Mouse (Mus musculus) erythroblast, embryonic 14.5 days (primary cell): ENCODE data around the gene Ccr9. TPM values are rescaled to one million over a fixed set of nuclear protein-coding genes. Genes with fewer than 3 reads are reported as not detected.
"Not testable (repeated sequence)": the region's sequence is repeated elsewhere in the genome, so short reads cannot be mapped to it uniquely, and the experiment has no call there.

Source experiments
- H3K27me3 ChIP-seq: 2 replicates; pipeline ENCODE4 v1.6.1; 2012; ENCODE audit warnings: inconsistent platforms; ENCODE audit not compliant: control insufficient read depth
- H3K36me3 ChIP-seq: 2 replicates; pipeline ENCODE4 v1.6.1; 2012; ENCODE audit warnings: mild to moderate bottlenecking, inconsistent platforms; ENCODE audit not compliant: control insufficient read depth
- H3K4me1 ChIP-seq: 2 replicates; pipeline ENCODE4 v1.6.1; 2012; ENCODE audit warnings: inconsistent platforms; ENCODE audit not compliant: control insufficient read depth
- H3K4me3 ChIP-seq: replicated peaks from 2 replicates; pipeline ENCODE3; 2012; ENCODE audit warnings: moderate library complexity, mild to moderate bottlenecking, inconsistent platforms
- H3K9me3 ChIP-seq: 2 replicates; pipeline ENCODE4 v1.6.1; 2012; ENCODE audit warnings: low read length, inconsistent platforms, mixed read lengths; ENCODE audit not compliant: control insufficient read depth
- GATA1 ChIP-seq: IDR thresholded peaks from 2 replicates; pipeline ENCODE4 v1.6.1; 2012; ENCODE audit warnings: low read length, inconsistent platforms, mixed read lengths
- TAL1 ChIP-seq: IDR thresholded peaks from 3 replicates; pipeline ENCODE4 v1.6.1; 2012; ENCODE audit warnings: low read length, inconsistent platforms, mixed read lengths
- polyA plus RNA-seq: library from polyadenylated mRNA; stranded (reverse); fragments of >175 nt; gene quantifications from 2 replicates; pipeline ENCODE4 v1.2.3, GENCODE M21; 2012

The Ccr9 gene
- polyA plus RNA-seq, 1 experiment, result not detected

- Histone ChIP-seq H3K9me3 (no peaks in the 10 kb centered on the region), H3K4me3 (no peak overlapping the region), H3K27me3 (no peaks in the 10 kb centered on the region), H3K36me3 (no peaks in the 10 kb centered on the region), H3K4me1 (no peaks in the 10 kb centered on the region)
- no peak for TF ChIP-seq TAL1
- TF ChIP-seq GATA1, result no peak
These were observed 88.8 kb downstream of the Ccr9 start for GRCm38 (mm10) chr9:123766996-123767395.

DNA sequence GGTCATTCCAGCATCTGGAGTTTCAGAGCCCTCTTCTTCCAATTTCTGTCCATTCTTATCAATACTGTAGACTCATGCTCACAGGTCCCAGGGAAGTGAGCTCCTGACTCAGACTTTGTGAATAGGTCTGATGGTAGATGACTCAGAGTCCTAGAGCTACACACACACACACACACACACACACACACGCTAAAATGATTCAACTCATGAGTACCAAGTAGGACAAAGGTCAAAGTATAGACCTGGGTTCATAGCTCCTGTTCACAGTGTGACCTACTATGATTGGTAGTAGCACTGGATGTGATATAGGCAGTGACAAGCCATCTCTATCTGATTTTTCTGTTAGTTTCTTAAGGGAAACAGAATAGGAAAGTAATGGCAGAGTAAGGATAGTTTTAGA, 90.2 kb downstream of the Ccr9 start:
- TF ChIP-seq GATA1 (no peak), TAL1 (no peak)

DNA sequence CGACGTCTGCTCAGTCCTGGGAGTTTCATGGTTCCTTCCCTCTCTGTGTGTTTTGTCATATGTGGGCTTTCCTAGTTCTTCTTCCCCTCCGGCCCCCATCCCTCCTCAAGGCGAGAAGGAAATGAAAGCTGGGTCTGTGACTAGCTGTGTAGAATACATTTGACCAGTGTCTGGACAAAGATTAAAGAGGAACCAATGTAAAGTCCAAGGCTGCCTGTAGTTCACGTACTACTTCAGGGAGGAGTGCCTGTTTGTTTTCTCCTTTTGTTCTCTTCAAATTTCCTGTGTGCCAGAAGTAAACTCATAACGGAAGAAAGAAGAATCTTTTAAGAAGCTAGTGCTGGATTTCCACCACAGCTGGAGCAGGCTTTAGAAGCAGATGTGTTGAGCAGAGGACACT, 91.3 kb downstream of the Ccr9 start:
- TF ChIP-seq TAL1 (no peak), GATA1 (no peak)
- H3K27me3 ChIP-seq, result no peaks in the 10 kb centered on the region
- no peaks in the 10 kb centered on the region for H3K36me3 ChIP-seq
- H3K4me1 ChIP-seq, result no peaks in the 10 kb centered on the region
- H3K4me3 ChIP-seq, result no peak overlapping the region
- H3K9me3 ChIP-seq, result no peaks in the 10 kb centered on the region

More for the DNA sequence above, 90.2 kb downstream of the Ccr9 start:
- no peak overlapping the region for H3K4me3 ChIP-seq
- no peaks in the 10 kb centered on the region for H3K4me1 ChIP-seq
- H3K36me3 ChIP-seq, result no peaks in the 10 kb centered on the region
- H3K27me3 ChIP-seq, result no peaks in the 10 kb centered on the region
- H3K9me3 ChIP-seq, result no peaks in the 10 kb centered on the region

DNA sequence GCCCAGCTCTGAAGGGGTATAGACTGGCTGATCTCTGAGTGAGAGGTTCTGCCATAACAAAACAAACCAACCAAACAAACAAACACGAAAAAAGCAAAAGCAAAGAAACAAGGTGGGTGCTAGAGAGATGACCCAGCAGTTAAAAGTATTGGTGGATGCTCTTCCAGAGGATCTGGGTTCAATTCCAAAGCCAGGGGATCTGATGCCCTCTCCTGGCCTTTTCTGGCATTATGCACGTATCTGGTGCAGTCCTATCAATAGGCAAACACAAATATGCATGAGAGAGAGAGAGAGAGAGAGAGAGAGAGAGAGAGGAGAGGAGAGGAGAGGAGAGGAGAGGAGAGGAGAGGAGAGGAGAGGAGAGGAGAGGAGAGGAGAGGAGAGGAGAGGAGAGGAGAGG, 95.1 kb downstream of the Ccr9 start:
- not testable (repeated sequence) for H3K4me3 ChIP-seq, H3K9me3 ChIP-seq, H3K36me3 ChIP-seq, H3K27me3 ChIP-seq, H3K4me1 ChIP-seq

DNA sequence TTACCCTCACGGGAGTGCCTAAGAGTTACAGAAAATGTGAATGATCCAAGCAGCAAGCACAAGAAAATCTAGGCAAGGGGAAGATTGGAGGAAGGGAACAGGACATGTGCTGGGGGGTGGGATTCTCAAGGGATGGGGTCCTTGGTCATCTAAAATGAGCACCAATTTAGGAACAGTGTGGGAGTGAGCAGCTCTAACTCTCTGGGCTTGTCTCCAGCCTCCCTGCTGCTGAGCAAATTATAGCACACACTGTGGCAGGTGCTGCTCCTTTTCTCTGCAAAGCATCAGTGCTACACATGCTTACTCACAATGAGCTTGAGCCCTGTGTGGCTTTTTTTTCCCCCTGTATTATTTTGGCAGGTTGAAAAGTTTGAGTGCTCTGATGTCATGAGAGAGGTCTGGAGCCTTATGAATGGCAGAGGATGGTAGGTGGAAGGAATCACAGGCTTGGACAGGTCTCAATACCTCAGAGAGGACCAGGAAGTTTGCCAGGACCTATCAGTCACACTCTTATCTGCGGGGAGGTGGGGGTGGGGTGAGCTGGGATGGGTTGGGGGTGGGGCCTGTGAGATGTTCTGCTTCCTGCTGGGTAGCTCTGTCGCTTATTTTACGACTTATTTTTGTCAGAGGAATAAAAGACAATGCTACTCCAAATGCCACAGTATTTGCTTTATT, 110.8 kb downstream of the Ccr9 start:
- Histone ChIP-seq H3K4me3 (no peak overlapping the region), H3K9me3 (peaks cover 5% of the 10 kb centered on the region), H3K27me3 (no peaks in the 10 kb centered on the region), H3K4me1 (no peaks in the 10 kb centered on the region), H3K36me3 (peaks cover 49% of the 10 kb centered on the region)
- TF ChIP-seq GATA1 (no peak), TAL1 (no peak)

DNA sequence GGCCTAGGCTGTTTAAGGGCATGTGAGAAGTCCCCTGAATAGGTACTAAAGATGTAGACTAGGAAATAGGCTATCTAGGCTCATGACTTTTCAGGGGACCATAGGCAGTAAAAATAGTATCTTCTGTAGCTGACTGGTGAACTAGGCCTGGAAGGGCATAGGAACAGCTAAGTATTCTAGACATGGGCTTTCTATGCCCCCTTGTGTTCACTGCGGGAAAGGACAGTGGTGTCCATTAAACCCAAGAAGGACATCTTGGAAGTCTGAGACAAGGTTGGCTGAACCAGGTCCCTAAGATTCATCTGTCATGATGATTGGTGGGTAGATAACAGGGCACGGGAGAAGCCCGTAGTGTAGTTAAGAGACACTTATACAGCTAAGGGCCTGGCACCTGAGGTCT, 117.9 kb downstream of the Ccr9 start:
- H3K9me3 ChIP-seq, result no peaks in the 10 kb centered on the region
- TF ChIP-seq GATA1 (no peak), TAL1 (no peak)
- no peaks in the 10 kb centered on the region for H3K4me1 ChIP-seq
- peaks cover 79% of the 10 kb centered on the region for H3K36me3 ChIP-seq
- no peaks in the 10 kb centered on the region for H3K27me3 ChIP-seq
- H3K4me3 ChIP-seq, result no peak overlapping the region

GRCm38 (mm10) chr9:123801527-123801926, 123.3 kb downstream of the Ccr9 start:
- H3K27me3 ChIP-seq, result no peaks in the 10 kb centered on the region
- H3K4me3 ChIP-seq, result no peak overlapping the region
- H3K4me1 ChIP-seq, result no peaks in the 10 kb centered on the region
- no peaks in the 10 kb centered on the region for H3K9me3 ChIP-seq
- peaks cover 56% of the 10 kb centered on the region for H3K36me3 ChIP-seq
- TF ChIP-seq GATA1 (no peak), TAL1 (no peak)

DNA sequence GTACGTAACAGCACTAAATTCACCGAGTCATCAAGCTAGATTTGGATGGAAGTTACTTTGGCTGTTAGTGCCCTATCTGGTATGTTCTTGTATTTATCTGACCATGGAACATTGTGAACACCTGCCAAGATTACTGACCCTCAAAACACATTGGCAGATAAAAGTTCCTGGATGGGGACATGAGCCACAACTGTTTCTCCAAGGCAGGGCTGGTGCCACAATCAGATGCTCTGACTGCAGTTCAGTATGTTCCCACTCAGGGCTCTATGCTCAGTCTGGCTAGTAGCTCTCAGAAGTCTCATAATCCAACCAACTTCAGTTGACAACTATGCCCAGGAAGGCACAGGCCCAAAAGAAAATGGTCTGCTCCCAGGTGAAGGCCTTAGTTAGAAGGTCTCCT, 124.2 kb downstream of the Ccr9 start:
- Histone ChIP-seq H3K27me3 (no peaks in the 10 kb centered on the region), H3K4me3 (no peak overlapping the region), H3K36me3 (peaks cover 47% of the 10 kb centered on the region), H3K4me1 (no peaks in the 10 kb centered on the region), H3K9me3 (no peaks in the 10 kb centered on the region)
- no peak for TF ChIP-seq GATA1
- TF ChIP-seq TAL1, result no peak

- TF ChIP-seq TAL1 (no peak), GATA1 (no peak)
- Histone ChIP-seq H3K36me3 (peaks cover 45% of the 10 kb centered on the region), H3K4me1 (no peaks in the 10 kb centered on the region), H3K27me3 (no peaks in the 10 kb centered on the region), H3K4me3 (no peak overlapping the region), H3K9me3 (no peaks in the 10 kb centered on the region)
These were observed 124.7 kb downstream of the Ccr9 start for GRCm38 (mm10) chr9:123802896-123803295.

- H3K36me3 ChIP-seq, result peaks cover 56% of the 10 kb centered on the region
- no peaks in the 10 kb centered on the region for H3K27me3 ChIP-seq
- H3K9me3 ChIP-seq, result no peaks in the 10 kb centered on the region
- TF ChIP-seq TAL1, result no peak
- TF ChIP-seq GATA1, result no peak
- H3K4me1 ChIP-seq, result no peaks in the 10 kb centered on the region
- no peak overlapping the region for H3K4me3 ChIP-seq
These were observed 127.0 kb downstream of the Ccr9 start for GRCm38 (mm10) chr9:123805241-123805640.
